Mouse (Mus musculus) erythroblast, embryonic 14.5 days (primary cell): ENCODE results near the gene Oard1. TPM values are rescaled to one million over a fixed set of nuclear protein-coding genes. Genes with fewer than 3 reads are reported as not detected.

Experiments
- H3K27me3 ChIP-seq: 2 replicates; pipeline ENCODE4 v1.6.1; 2012; ENCODE audit warnings: inconsistent platforms; ENCODE audit not compliant: control insufficient read depth
- H3K36me3 ChIP-seq: 2 replicates; pipeline ENCODE4 v1.6.1; 2012; ENCODE audit warnings: mild to moderate bottlenecking, inconsistent platforms; ENCODE audit not compliant: control insufficient read depth
- H3K4me1 ChIP-seq: 2 replicates; pipeline ENCODE4 v1.6.1; 2012; ENCODE audit warnings: inconsistent platforms; ENCODE audit not compliant: control insufficient read depth
- H3K4me3 ChIP-seq: replicated peaks from 2 replicates; pipeline ENCODE3; 2012; ENCODE audit warnings: moderate library complexity, mild to moderate bottlenecking, inconsistent platforms
- H3K9me3 ChIP-seq: 2 replicates; pipeline ENCODE4 v1.6.1; 2012; ENCODE audit warnings: low read length, inconsistent platforms, mixed read lengths; ENCODE audit not compliant: control insufficient read depth
- GATA1 ChIP-seq: IDR thresholded peaks from 2 replicates; pipeline ENCODE4 v1.6.1; 2012; ENCODE audit warnings: low read length, inconsistent platforms, mixed read lengths
- TAL1 ChIP-seq: IDR thresholded peaks from 3 replicates; pipeline ENCODE4 v1.6.1; 2012; ENCODE audit warnings: low read length, inconsistent platforms, mixed read lengths
- polyA plus RNA-seq: library from polyadenylated mRNA; stranded (reverse); fragments of >175 nt; gene quantifications from 2 replicates; pipeline ENCODE4 v1.2.3, GENCODE M21; 2012

The Oard1 gene
- polyA plus RNA-seq, 1 experiment, result 1.1 TPM

GRCm38 (mm10) chr17:48404706-48405105 is 5.1 kb upstream of the Oard1 start:
- TF ChIP-seq GATA1, result no peak
- TF ChIP-seq TAL1, result no peak
- Histone ChIP-seq H3K9me3 (no peaks in the 10 kb centered on the region), H3K36me3 (peaks cover 68% of the 10 kb centered on the region), H3K27me3 (no peaks in the 10 kb centered on the region), H3K4me3 (no peak overlapping the region), H3K4me1 (peaks cover 55% of the 10 kb centered on the region)

- Histone ChIP-seq H3K27me3 (no peaks in the 10 kb centered on the region), H3K9me3 (no peaks in the 10 kb centered on the region), H3K4me1 (peaks cover 70% of the 10 kb centered on the region), H3K4me3 (peak overlapping the region; percentile 70), H3K36me3 (peaks cover 54% of the 10 kb centered on the region)
- TF ChIP-seq GATA1, result peak; percentile 27; the same call in 1 of the 2 replicates
- TF ChIP-seq TAL1, result no peak
Measured at GRCm38 (mm10) chr17:48407154-48407553, 2.7 kb upstream of the Oard1 start.

- no peak for TF ChIP-seq GATA1
- TF ChIP-seq TAL1, result no peak
- peaks cover 55% of the 10 kb centered on the region for H3K36me3 ChIP-seq
- no peaks in the 10 kb centered on the region for H3K9me3 ChIP-seq
- H3K4me3 ChIP-seq, result peak overlapping the region; percentile 70
- no peaks in the 10 kb centered on the region for H3K27me3 ChIP-seq
- H3K4me1 ChIP-seq, result peaks cover 73% of the 10 kb centered on the region
Measured at GRCm38 (mm10) chr17:48407910-48408525, 1.8 kb upstream of the Oard1 start.

- TF ChIP-seq GATA1 (no peak), TAL1 (no peak)
Measured at GRCm38 (mm10) chr17:48408526-48409291, 1.1 kb upstream of the Oard1 start.

GRCm38 (mm10) chr17:48410299-48410785 is 528 bp downstream of the Oard1 start:
- H3K36me3 ChIP-seq, result peaks cover 63% of the 10 kb centered on the region
- no peak for TF ChIP-seq GATA1
- TF ChIP-seq TAL1, result no peak
- no peaks in the 10 kb centered on the region for H3K9me3 ChIP-seq
- peak overlapping the region; percentile 70 for H3K4me3 ChIP-seq
- peaks cover 58% of the 10 kb centered on the region for H3K4me1 ChIP-seq
- no peaks in the 10 kb centered on the region for H3K27me3 ChIP-seq

More at GRCm38 (mm10) chr17:48408526-48409291, 1.1 kb upstream of the Oard1 start:
- Histone ChIP-seq H3K9me3 (no peaks in the 10 kb centered on the region), H3K27me3 (no peaks in the 10 kb centered on the region), H3K36me3 (peaks cover 60% of the 10 kb centered on the region), H3K4me1 (peaks cover 72% of the 10 kb centered on the region), H3K4me3 (peak overlapping the region; percentile 70)

- peaks cover 64% of the 10 kb centered on the region for H3K36me3 ChIP-seq
- H3K9me3 ChIP-seq, result no peaks in the 10 kb centered on the region
- H3K4me1 ChIP-seq, result peaks cover 49% of the 10 kb centered on the region
- no peaks in the 10 kb centered on the region for H3K27me3 ChIP-seq
- TF ChIP-seq GATA1 (no peak), TAL1 (no peak)
- H3K4me3 ChIP-seq, result peak overlapping the region; percentile 70
Measured at GRCm38 (mm10) chr17:48411241-48411640, 1.4 kb downstream of the Oard1 start.

- TF ChIP-seq TAL1 (no peak), GATA1 (no peak)
- Histone ChIP-seq H3K4me3 (no peak overlapping the region), H3K4me1 (peaks cover 48% of the 10 kb centered on the region), H3K9me3 (no peaks in the 10 kb centered on the region), H3K36me3 (peaks cover 92% of the 10 kb centered on the region), H3K27me3 (no peaks in the 10 kb centered on the region)
Measured at GRCm38 (mm10) chr17:48416011-48416410, 6.2 kb downstream of the Oard1 start.

- H3K27me3 ChIP-seq, result no peaks in the 10 kb centered on the region
- peaks cover 42% of the 10 kb centered on the region for H3K4me1 ChIP-seq
- H3K9me3 ChIP-seq, result no peaks in the 10 kb centered on the region
- TF ChIP-seq GATA1, result no peak
- no peak for TF ChIP-seq TAL1
- H3K4me3 ChIP-seq, result no peak overlapping the region
- peaks cover 93% of the 10 kb centered on the region for H3K36me3 ChIP-seq
Measured at GRCm38 (mm10) chr17:48416425-48417195, 6.8 kb downstream of the Oard1 start.

- no peaks in the 10 kb centered on the region for H3K9me3 ChIP-seq
- H3K36me3 ChIP-seq, result peaks cover 84% of the 10 kb centered on the region
- TF ChIP-seq TAL1 (no peak), GATA1 (no peak)
- H3K27me3 ChIP-seq, result no peaks in the 10 kb centered on the region
- H3K4me3 ChIP-seq, result no peak overlapping the region
- peaks cover 33% of the 10 kb centered on the region for H3K4me1 ChIP-seq
Measured at GRCm38 (mm10) chr17:48417521-48417920, 7.7 kb downstream of the Oard1 start.
